In the genomic region with DNA sequence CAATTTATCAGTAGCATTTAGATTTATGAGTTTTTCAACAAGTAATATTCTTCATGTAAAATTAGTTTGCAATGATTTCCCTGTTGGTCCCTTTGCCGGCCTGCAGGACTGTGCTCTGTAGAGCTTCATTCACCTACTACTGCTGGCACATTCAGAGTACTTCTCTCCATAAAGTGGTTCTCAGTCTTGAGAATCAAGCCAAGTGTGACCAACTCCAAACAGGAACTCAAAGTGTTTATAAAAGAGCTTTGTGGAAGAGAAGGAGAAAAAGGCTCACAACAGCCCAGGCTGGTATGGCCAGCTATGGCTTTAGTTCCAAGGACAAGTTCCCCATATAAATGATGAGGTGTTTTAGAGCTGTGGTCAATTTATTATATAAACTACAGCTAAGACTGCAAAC, we compare ENCODE assay signal across 24 mouse cellular contexts.
A peak's percentile ranks its signal among the peaks of the same experiment; 100 is the strongest.
DNase-seq lines count a peak whose midpoint lies in the region; ATAC-seq and TF ChIP-seq lines count a peak whose summit lies in the region.
"Had no signal": no experiment of that assay in that cellular context is flagged by ENCODE, and none has a peak within 500 bp of the region (broad histone marks: within the 10 kb centered on the region; RNA-seq: fewer than 3 reads in every experiment).

No protein-coding gene starts in this region.

- peak; percentile 30; the same call in 1 of the 2 replicates for ATAC-seq in limb, embryonic 15.5 days (ENCODE audit: insufficient number of reproducible peaks, low FRiP score, low TSS enrichment, low read depth)
- peak; percentile 71 for ATAC-seq in lung, postnatal 0 days
- ATAC-seq: forebrain, embryonic 13.5 days; forebrain, embryonic 16.5 days; Patski had no signal

- peak; percentile 14 for DNase-seq in kidney, adult 2 months
- DNase-seq in kidney, postnatal 4 days = no peak
- no peak for DNase-seq in limb, embryonic 10.5 days (ENCODE audit: low spot score)
- peak; percentile 62 for DNase-seq in lung, postnatal 0 days (ENCODE audit: low spot score)
- no peak for DNase-seq in lung, postnatal 4 days
- DNase-seq in testis, postnatal 14 days (ENCODE audit: low spot score) = no peak
- DNase-seq: adrenal gland, postnatal 10 days; adrenal gland, postnatal 36 days; cerebellum, adult 18-20 months; cerebellum, adult 9-10 months; cerebellum, postnatal 14 days; gastrocnemius, postnatal 10 days; gastrocnemius, postnatal 36 days; heart, adult 2 months; heart, postnatal 14 days; heart, postnatal 4 days had no signal

- no peak overlapping the region for H3K27ac ChIP-seq in kidney, adult 2 months (ENCODE audit: insufficient read depth, low read depth, low read length)
- H3K27ac ChIP-seq in limb, embryonic 15.5 days = no peak overlapping the region
- no peak overlapping the region for H3K27ac ChIP-seq in limb, embryonic 10.5 days
- no peak overlapping the region for H3K27ac ChIP-seq in lung, postnatal 0 days (ENCODE audit: low read length)
- H3K27ac ChIP-seq: forebrain, embryonic 10.5 days; forebrain, embryonic 13.5 days; heart, adult 2 months; heart, embryonic 10.5 days; heart, embryonic 13.5 days had no signal

- 76% methylated on average over 1 of the region's 1 CpGs for WGBS in kidney, adult 2 months
- 63% methylated on average over 1 of the region's 1 CpGs for WGBS in limb, embryonic 15.5 days
- WGBS in limb, embryonic 10.5 days = 90% methylated on average over 1 of the region's 1 CpGs
- 47% methylated on average over 1 of the region's 1 CpGs for WGBS in lung, postnatal 0 days

- TF ChIP-seq CTCF in kidney, adult 2 months (conservative IDR thresholded peaks at IDR 0.05; ENCODE audit: insufficient read depth, insufficient read length, low read depth, low read length) = no peak
- TF ChIP-seq CTCF in lung, postnatal 0 days (IDR thresholded peaks at IDR 0.05) = no peak

- no peaks in the 10 kb centered on the region for H3K4me1 ChIP-seq in kidney, adult 2 months (ENCODE audit: control insufficient read depth, insufficient read depth, low read length)
- H3K4me1 ChIP-seq in limb, embryonic 15.5 days = no peaks in the 10 kb centered on the region
- H3K4me1 ChIP-seq in limb, embryonic 10.5 days = no peaks in the 10 kb centered on the region
- H3K4me1 ChIP-seq in lung, postnatal 0 days (ENCODE audit: insufficient read depth, low read depth, low read length) = no peaks in the 10 kb centered on the region
- H3K4me1 ChIP-seq: forebrain, embryonic 10.5 days; forebrain, embryonic 13.5 days; heart, embryonic 10.5 days; heart, embryonic 13.5 days had no signal

- no peak for TF ChIP-seq POLR2A in kidney, adult 2 months (IDR thresholded peaks at IDR 0.05; ENCODE audit: low read depth, low read length)

- H3K9me3 ChIP-seq in limb, embryonic 15.5 days = no peaks in the 10 kb centered on the region
- H3K9me3 ChIP-seq in limb, embryonic 10.5 days (replicated peaks) = no peaks in the 10 kb centered on the region
- H3K9me3 ChIP-seq in lung, postnatal 0 days (ENCODE audit: low read length) = no peaks in the 10 kb centered on the region
- H3K9me3 ChIP-seq: forebrain, embryonic 10.5 days; forebrain, embryonic 13.5 days; G1E; heart, embryonic 10.5 days had no signal

- no peak for TF ChIP-seq EP300 in lung, postnatal 0 days (IDR thresholded peaks at IDR 0.05)

- no peak overlapping the region for H3K9ac ChIP-seq in limb, embryonic 15.5 days
- H3K9ac ChIP-seq in lung, postnatal 0 days (replicated peaks; ENCODE audit: low read depth) = no peak overlapping the region
- H3K9ac ChIP-seq: forebrain, embryonic 13.5 days; heart, embryonic 13.5 days had no signal

- H3K36me3 ChIP-seq in kidney, adult 2 months (ENCODE audit: control insufficient read depth, insufficient read depth, low read length) = no peaks in the 10 kb centered on the region
- no peaks in the 10 kb centered on the region for H3K36me3 ChIP-seq in limb, embryonic 15.5 days
- no peaks in the 10 kb centered on the region for H3K36me3 ChIP-seq in limb, embryonic 10.5 days
- no peaks in the 10 kb centered on the region for H3K36me3 ChIP-seq in lung, postnatal 0 days (ENCODE audit: insufficient read depth, low read length)
- H3K36me3 ChIP-seq: forebrain, embryonic 10.5 days; G1E; heart, embryonic 10.5 days; heart, embryonic 13.5 days had no signal

- no peaks in the 10 kb centered on the region for H3K27me3 ChIP-seq in kidney, adult 2 months (replicated peaks; ENCODE audit: control insufficient read depth, insufficient read depth, low read length)
- no peaks in the 10 kb centered on the region for H3K27me3 ChIP-seq in limb, embryonic 15.5 days
- H3K27me3 ChIP-seq in limb, embryonic 10.5 days (ENCODE audit: low read depth, poor library complexity, severe bottlenecking) = no peaks in the 10 kb centered on the region
- no peaks in the 10 kb centered on the region for H3K27me3 ChIP-seq in lung, postnatal 0 days (replicated peaks; ENCODE audit: insufficient read depth, low read length)
- H3K27me3 ChIP-seq: forebrain, embryonic 13.5 days; heart, embryonic 13.5 days had no signal

- H3K4me2 ChIP-seq in limb, embryonic 15.5 days = no peak overlapping the region
- H3K4me2 ChIP-seq in lung, postnatal 0 days (replicated peaks; ENCODE audit: low read depth, low read length) = no peak overlapping the region
- H3K4me2 ChIP-seq: forebrain, embryonic 13.5 days; heart, embryonic 13.5 days had no signal

- H3K4me3 ChIP-seq in kidney, adult 2 months (ENCODE audit: insufficient read depth, low read depth, low read length) = no peak overlapping the region
- H3K4me3 ChIP-seq in limb, embryonic 15.5 days = no peak overlapping the region
- H3K4me3 ChIP-seq in limb, embryonic 10.5 days = no peak overlapping the region
- no peak overlapping the region for H3K4me3 ChIP-seq in lung, postnatal 0 days (ENCODE audit: low read depth, low read length)
- H3K4me3 ChIP-seq: forebrain, embryonic 10.5 days; forebrain, embryonic 13.5 days; heart, adult 2 months; heart, embryonic 10.5 days; heart, embryonic 13.5 days had no signal

Comparison
In these comparisons a context has a peak if more than half of its experiments do, and no peak if none do; other contexts are left out.
1. DNase-seq: peak in kidney, adult 2 months (single experiment) and lung, postnatal 0 days (single experiment); none in kidney, postnatal 4 days (0 of 2), limb, embryonic 10.5 days (single experiment), lung, postnatal 4 days (0 of 2) and testis, postnatal 14 days (single experiment).